Mouse (Mus musculus): ENCODE results near the gene Nup35. TPM values are rescaled to one million over a fixed set of nuclear protein-coding genes. Genes with fewer than 3 reads are reported as not detected.

Nup35 gene
- total and polyA plus RNA-seq, 2 experiments from 2014 or later, result 34.4 to 62.8 TPM

GRCm38 (mm10) chr2:80683727-80684239 lies 66.7 kb downstream of the Nup35 start:
- Histone ChIP-seq H3K4me1 (ENCODE audit: insufficient read depth, low read length) (no peaks in the 10 kb centered on the region), H3K9me3 (ENCODE audit: low read length) (no peaks in the 10 kb centered on the region), H3K36me3 (ENCODE audit: insufficient read depth, low read length) (no peaks in the 10 kb centered on the region), H3K27ac (ENCODE audit: low read depth, low read length) (no peak overlapping the region), H3K9ac (replicated peaks; ENCODE audit: low read length, poor library complexity, severe bottlenecking) (no peak overlapping the region), H3K4me3 (ENCODE audit: low read depth, low read length) (no peak overlapping the region), H3K27me3 (ENCODE audit: insufficient read depth, low read length) (no peaks in the 10 kb centered on the region), H3K4me2 (ENCODE audit: low read depth, low read length, poor library complexity, severe bottlenecking) (no peak overlapping the region)
- ATAC-seq (ENCODE audit: low FRiP score), result no peak
- DNase-seq (ENCODE audit: low spot score), result no peak
- TF ChIP-seq CTCF (IDR thresholded peaks at IDR 0.05), result no peak
- 87% methylated on average over 6 of the region's 6 CpGs for WGBS

GRCm38 (mm10) chr2:80684396-80685071 lies 67.5 kb downstream of the Nup35 start:
- 83% methylated on average over 6 of the region's 6 CpGs for whole genome bisulfite sequencing
- ATAC-seq (ENCODE audit: low FRiP score), result no peak
- no peak for TF ChIP-seq CTCF (IDR thresholded peaks at IDR 0.05)
- H3K27ac ChIP-seq (ENCODE audit: low read depth, low read length), result no peak overlapping the region
- H3K9ac ChIP-seq (replicated peaks; ENCODE audit: low read length, poor library complexity, severe bottlenecking), result no peak overlapping the region
- no peaks in the 10 kb centered on the region for H3K27me3 ChIP-seq (ENCODE audit: insufficient read depth, low read length)
- H3K4me1 ChIP-seq (ENCODE audit: insufficient read depth, low read length), result no peaks in the 10 kb centered on the region
- no peaks in the 10 kb centered on the region for H3K36me3 ChIP-seq (ENCODE audit: insufficient read depth, low read length)
- no peak for DNase-seq (ENCODE audit: low spot score)
- H3K4me2 ChIP-seq (ENCODE audit: low read depth, low read length, poor library complexity, severe bottlenecking), result no peak overlapping the region
- H3K9me3 ChIP-seq (ENCODE audit: low read length), result no peaks in the 10 kb centered on the region
- H3K4me3 ChIP-seq (ENCODE audit: low read depth, low read length), result no peak overlapping the region

- DNase-seq (ENCODE audit: low spot score), result no peak
- Histone ChIP-seq H3K4me2 (ENCODE audit: low read depth, low read length, poor library complexity, severe bottlenecking) (no peak overlapping the region), H3K9ac (replicated peaks; ENCODE audit: low read length, poor library complexity, severe bottlenecking) (no peak overlapping the region), H3K4me3 (ENCODE audit: low read depth, low read length) (no peak overlapping the region), H3K9me3 (ENCODE audit: low read length) (no peaks in the 10 kb centered on the region), H3K27ac (ENCODE audit: low read depth, low read length) (no peak overlapping the region), H3K27me3 (ENCODE audit: insufficient read depth, low read length) (no peaks in the 10 kb centered on the region), H3K36me3 (ENCODE audit: insufficient read depth, low read length) (no peaks in the 10 kb centered on the region), H3K4me1 (ENCODE audit: insufficient read depth, low read length) (no peaks in the 10 kb centered on the region)
- no peak for ATAC-seq (ENCODE audit: low FRiP score)
- 35% methylated on average over 4 of the region's 4 CpGs for WGBS
- TF ChIP-seq CTCF (IDR thresholded peaks at IDR 0.05), result no peak
Observed at GRCm38 (mm10) chr2:80688261-80688660, 71.2 kb downstream of the Nup35 start.

GRCm38 (mm10) chr2:80707429-80707828 lies 90.4 kb downstream of the Nup35 start:
- Histone ChIP-seq H3K9ac (replicated peaks; ENCODE audit: low read length, poor library complexity, severe bottlenecking) (no peak overlapping the region), H3K4me1 (ENCODE audit: insufficient read depth, low read length) (no peaks in the 10 kb centered on the region), H3K4me2 (ENCODE audit: low read depth, low read length, poor library complexity, severe bottlenecking) (no peak overlapping the region), H3K27ac (ENCODE audit: low read depth, low read length) (no peak overlapping the region), H3K4me3 (ENCODE audit: low read depth, low read length) (no peak overlapping the region), H3K36me3 (ENCODE audit: insufficient read depth, low read length) (no peaks in the 10 kb centered on the region), H3K27me3 (ENCODE audit: insufficient read depth, low read length) (no peaks in the 10 kb centered on the region), H3K9me3 (ENCODE audit: low read length) (no peaks in the 10 kb centered on the region)
- TF ChIP-seq CTCF (IDR thresholded peaks at IDR 0.05), result no peak
- no peak for DNase-seq (ENCODE audit: low spot score)
- ATAC-seq (ENCODE audit: low FRiP score), result no peak
- WGBS, result 69% methylated on average over 1 of the region's 1 CpGs

MicroRNAs encoded within 50 kb of the gene (microRNA counts, 519-probe panel; counts per million panel counts)
- 528 counts per million, percentile 58 among the panel's probes with 10 or more counts for microRNA mmu-miR-684

Small RNA genes lying within 50 kb of the gene (microRNA-seq; reads per million reads assigned to microRNA genes)
- gene Mir684-1 (ENCODE audit: borderline number of aligned reads), result not detected

Other genes starting within 250 kb of the Nup35 start
- gene Frzb, start 169.6 kb upstream of the Nup35 start, total RNA-seq (2014; rRNA removed), result 2.5 and 2.6 TPM in 2 replicates
- 1.3 and 2.4 TPM in 2 replicates for gene Frzb, start 169.6 kb upstream of the Nup35 start, polyA plus RNA-seq (2015; fragmentation: Nextera tagmentation; extraction: Ambion mirVana)
- 136 and 164 TPM in 2 replicates for gene Nckap1, start 35.9 kb upstream of the Nup35 start, total RNA-seq (2014; rRNA removed)
- gene Nckap1, start 35.9 kb upstream of the Nup35 start, polyA plus RNA-seq (2015; fragmentation: Nextera tagmentation; extraction: Ambion mirVana), result 77.7 and 82.5 TPM in 2 replicates
- gene Dusp19, start 191 bp upstream of the Nup35 start, total RNA-seq (2014; rRNA removed), result 18.4 and 21.7 TPM in 2 replicates
- 10.6 and 11.0 TPM in 2 replicates for gene Dusp19, start 191 bp upstream of the Nup35 start, polyA plus RNA-seq (2015; fragmentation: Nextera tagmentation; extraction: Ambion mirVana)